Mouse (Mus musculus) forebrain, embryonic 14.5 days (tissue): Measurements from ENCODE around the gene Sept11. TPM values are rescaled to one million over a fixed set of nuclear protein-coding genes. Genes with fewer than 3 reads are reported as not detected.

Experiments used
- ATAC-seq: fragments of 200-750 bp; cut with Nextera tagmentation; 2 replicates; pipeline ENCODE4 v1.8.0; 2017; ENCODE audit warnings: mild to moderate bottlenecking, moderate library complexity
- DNase-seq: peaks from one replicate; pipeline ENCODE4 v3.0.0-alpha.2; 2015; ENCODE audit warnings: low spot score
- H3K27ac ChIP-seq: fragments of 300-500 bp; sonication (generic); 2 replicates; pipeline ENCODE4 v1.5.1; 2014; ENCODE audit warnings: low read depth, mild to moderate bottlenecking, control low read depth, low read length, moderate library complexity
- H3K27me3 ChIP-seq: fragments of 300-500 bp; sonication (generic); replicated peaks from 2 replicates; pipeline ENCODE4 v1.6.1; 2014; ENCODE audit warnings: low read length, control low read depth, mixed read lengths; ENCODE audit not compliant: control insufficient read depth, insufficient read depth
- H3K36me3 ChIP-seq: fragments of 300-500 bp; sonication (generic); 2 replicates; pipeline ENCODE4 v1.6.1; 2014; ENCODE audit warnings: low read length, control low read depth; ENCODE audit not compliant: control insufficient read depth, insufficient read depth
- H3K4me1 ChIP-seq: fragments of 300-500 bp; sonication (generic); 2 replicates; pipeline ENCODE4 v1.6.1; 2014; ENCODE audit warnings: antibody characterized with exemption, low read length, control low read depth; ENCODE audit not compliant: control insufficient read depth, insufficient read depth
- H3K4me2 ChIP-seq: fragments of 300-500 bp; sonication (generic); 2 replicates; pipeline ENCODE4 v1.6.1; 2014; ENCODE audit warnings: mild to moderate bottlenecking, control low read depth, low read length
- H3K4me3 ChIP-seq: fragments of 300-500 bp; sonication (generic); 2 replicates; pipeline ENCODE4 v1.5.1; 2014; ENCODE audit warnings: low read depth, low read length, control low read depth
- H3K9ac ChIP-seq: fragments of 300-500 bp; sonication (generic); 2 replicates; pipeline ENCODE4 v1.6.1; 2014; ENCODE audit warnings: mild to moderate bottlenecking, low read length, control low read depth, moderate library complexity
- H3K9me3 ChIP-seq: fragments of 300-500 bp; sonication (generic); replicated peaks from 2 replicates; pipeline ENCODE4 v1.6.1; 2016; ENCODE audit warnings: low read length, control low read depth, mixed read lengths; ENCODE audit not compliant: control insufficient read depth
- WGBS: fragments of 180-500 bp; shearing (Covaris S2); extraction: QIAGEN DNeasy Blood & Tissue Kit; methylation state at CpG from one replicate; pipeline ENCODE4 v1.1.7; 2014; 5-methylcytosine and 5-hydroxymethylcytosine counted together
- polyA plus RNA-seq: library from polyadenylated mRNA; unstranded; fragments of >200 nt; fragmentation: Nextera tagmentation; extraction: Ambion mirVana; gene quantifications from 2 replicates; pipeline ENCODE4 v1.2.1, GENCODE M21; 2014

Gene Sept11
- polyA plus RNA-seq, 1 experiment from 2014 or later = 149 TPM

- no peak for DNase-seq
- Histone ChIP-seq H3K4me2 (no peak overlapping the region), H3K4me3 (no peak overlapping the region), H3K9me3 (no peaks in the 10 kb centered on the region), H3K9ac (no peak overlapping the region), H3K27me3 (no peaks in the 10 kb centered on the region), H3K4me1 (no peaks in the 10 kb centered on the region), H3K36me3 (peaks cover 79% of the 10 kb centered on the region), H3K27ac (no peak overlapping the region)
- 89% methylated on average over 11 of the region's 11 CpGs for WGBS
- ATAC-seq = no peak
Measured at GRCm38 (mm10) chr5:93167919-93168516, 74.8 kb downstream of the Sept11 start.

DNA sequence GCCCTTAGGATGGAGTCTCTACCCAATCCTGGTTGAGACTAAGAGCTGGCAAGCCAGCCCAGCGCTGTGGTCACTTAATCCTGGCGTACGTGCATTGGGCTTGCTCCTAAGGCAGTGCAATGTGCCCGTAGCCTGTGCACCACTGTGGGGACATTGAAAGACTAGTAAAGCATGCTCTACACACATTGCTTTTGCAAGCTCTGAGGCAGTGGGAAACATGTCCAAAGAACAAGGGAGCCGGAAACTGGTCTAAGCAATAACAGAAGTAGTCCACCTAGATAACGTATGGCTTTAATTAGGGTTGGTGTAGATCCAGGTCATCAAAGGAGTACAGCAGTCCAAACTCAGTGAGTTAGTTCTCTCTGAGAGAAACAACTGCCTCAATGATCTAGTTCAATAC lies 75.4 kb downstream of the Sept11 start:
- Histone ChIP-seq H3K9ac (no peak overlapping the region), H3K4me2 (no peak overlapping the region), H3K4me3 (no peak overlapping the region), H3K9me3 (no peaks in the 10 kb centered on the region), H3K4me1 (no peaks in the 10 kb centered on the region), H3K36me3 (peaks cover 77% of the 10 kb centered on the region), H3K27me3 (no peaks in the 10 kb centered on the region), H3K27ac (no peak overlapping the region)
- WGBS = 84% methylated on average over 6 of the region's 6 CpGs
- ATAC-seq = no peak
- no peak for DNase-seq

DNA sequence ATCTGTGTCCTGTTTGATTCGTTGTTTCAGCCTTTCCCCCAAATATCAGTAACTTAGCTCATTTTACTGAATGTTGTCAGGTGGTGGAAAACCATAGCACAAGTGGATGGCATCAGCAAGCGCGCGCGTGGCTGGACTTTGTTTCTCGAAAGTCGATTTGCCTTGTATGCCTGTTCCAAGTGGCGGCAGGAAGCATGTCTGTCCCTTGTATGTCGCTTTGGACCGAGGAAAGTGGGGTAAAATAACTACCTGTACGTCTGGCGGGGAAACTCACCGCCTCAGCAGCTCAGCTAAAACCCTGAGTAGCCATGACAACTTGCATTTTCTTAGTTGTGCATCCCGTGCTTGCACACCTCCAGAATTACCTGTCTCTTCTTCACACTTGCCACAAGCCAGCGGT lies 78.2 kb downstream of the Sept11 start:
- Histone ChIP-seq H3K36me3 (peaks cover 67% of the 10 kb centered on the region), H3K27me3 (no peaks in the 10 kb centered on the region), H3K4me2 (no peak overlapping the region), H3K4me1 (no peaks in the 10 kb centered on the region), H3K27ac (no peak overlapping the region), H3K9ac (no peak overlapping the region), H3K4me3 (no peak overlapping the region), H3K9me3 (no peaks in the 10 kb centered on the region)
- no peak for ATAC-seq
- WGBS = 97% methylated on average over 15 of the region's 15 CpGs
- no peak for DNase-seq

- 74% methylated on average over 6 of the region's 6 CpGs for WGBS
- Histone ChIP-seq H3K4me3 (no peak overlapping the region), H3K27me3 (no peaks in the 10 kb centered on the region), H3K4me1 (no peaks in the 10 kb centered on the region), H3K9ac (no peak overlapping the region), H3K9me3 (no peaks in the 10 kb centered on the region), H3K27ac (no peak overlapping the region; the same call in 1 of the 2 replicates), H3K4me2 (no peak overlapping the region), H3K36me3 (peaks cover 60% of the 10 kb centered on the region)
- ATAC-seq (no peak), DNase-seq (no peak)
Measured at GRCm38 (mm10) chr5:93172536-93172935, 79.3 kb downstream of the Sept11 start.

DNA sequence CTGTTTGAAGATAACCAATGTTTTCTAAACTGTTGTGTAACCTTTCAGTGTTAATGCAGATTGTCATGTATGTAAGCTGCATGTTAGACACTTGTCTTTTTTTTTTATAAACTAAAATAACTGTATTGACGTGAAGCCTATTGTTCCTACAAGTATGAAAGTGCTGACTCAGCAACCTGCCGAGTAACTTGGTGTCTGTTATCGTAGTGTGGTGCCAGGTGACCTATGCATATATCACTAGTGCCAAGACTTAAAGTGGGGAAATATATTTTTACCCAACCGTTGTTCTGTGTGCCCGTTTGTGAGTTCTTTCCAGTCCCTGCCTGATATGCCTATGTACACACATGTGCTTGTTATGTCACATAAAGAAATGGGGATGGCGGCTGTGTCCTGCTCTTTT lies 81.4 kb downstream of the Sept11 start:
- H3K4me3 ChIP-seq = no peak overlapping the region
- H3K4me1 ChIP-seq = no peaks in the 10 kb centered on the region
- H3K9ac ChIP-seq = no peak overlapping the region
- no peak overlapping the region for H3K27ac ChIP-seq
- H3K36me3 ChIP-seq = peaks cover 61% of the 10 kb centered on the region
- H3K9me3 ChIP-seq = no peaks in the 10 kb centered on the region
- DNase-seq (no peak), ATAC-seq (no peak)
- H3K4me2 ChIP-seq = no peak overlapping the region
- H3K27me3 ChIP-seq = no peaks in the 10 kb centered on the region
- WGBS = 88% methylated on average over 6 of the region's 6 CpGs

DNA sequence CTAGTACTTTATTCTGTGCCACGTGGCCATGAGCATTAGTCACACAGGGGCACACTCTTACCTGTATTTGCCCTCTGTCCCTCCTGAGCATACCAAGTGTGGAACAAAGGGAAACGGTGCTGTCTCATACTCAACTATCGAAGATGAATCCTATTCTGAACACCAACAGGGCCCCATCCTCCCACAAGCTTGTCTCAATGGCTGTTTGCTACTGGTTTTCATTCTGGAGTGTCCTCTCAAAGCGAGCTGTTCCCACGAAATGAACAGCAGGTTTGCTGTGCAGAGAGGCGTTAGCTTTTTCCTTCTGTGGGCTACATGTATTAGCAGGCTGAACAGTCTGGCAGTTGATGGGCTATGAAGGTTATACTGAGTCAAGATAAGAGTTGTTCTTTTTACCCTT lies 85.4 kb downstream of the Sept11 start:
- Histone ChIP-seq H3K36me3 (peaks cover 63% of the 10 kb centered on the region), H3K9ac (no peak overlapping the region)

GRCm38 (mm10) chr5:93180252-93180651 lies 87.0 kb downstream of the Sept11 start:
- Histone ChIP-seq H3K4me3 (no peak overlapping the region), H3K27ac (no peak overlapping the region), H3K4me1 (no peaks in the 10 kb centered on the region), H3K36me3 (peaks cover 66% of the 10 kb centered on the region), H3K27me3 (no peaks in the 10 kb centered on the region), H3K9ac (no peak overlapping the region), H3K9me3 (no peaks in the 10 kb centered on the region), H3K4me2 (no peak overlapping the region)
- 81% methylated on average over 2 of the region's 2 CpGs for WGBS
- ATAC-seq = 0 out of 2 replicates have a peak, but pooled peaks have one; percentile 22
- peak; percentile 34 for DNase-seq

More for the DNA sequence above, 85.4 kb downstream of the Sept11 start:
- Histone ChIP-seq H3K4me2 (no peak overlapping the region), H3K9me3 (no peaks in the 10 kb centered on the region), H3K4me3 (no peak overlapping the region), H3K27ac (no peak overlapping the region), H3K4me1 (no peaks in the 10 kb centered on the region), H3K27me3 (no peaks in the 10 kb centered on the region)
- DNase-seq (no peak), ATAC-seq (no peak)
- 85% methylated on average over 6 of the region's 6 CpGs for WGBS

- no peaks in the 10 kb centered on the region for H3K9me3 ChIP-seq
- H3K4me1 ChIP-seq = no peaks in the 10 kb centered on the region
- ATAC-seq (no peak), DNase-seq (no peak)
- H3K4me2 ChIP-seq = no peak overlapping the region
- H3K4me3 ChIP-seq = no peak overlapping the region
- no peak overlapping the region for H3K9ac ChIP-seq
- 84% methylated on average over 6 of the region's 6 CpGs for WGBS
- H3K27ac ChIP-seq = no peak overlapping the region
- peaks cover 72% of the 10 kb centered on the region for H3K36me3 ChIP-seq
- no peaks in the 10 kb centered on the region for H3K27me3 ChIP-seq
Measured at GRCm38 (mm10) chr5:93183311-93183710, 90.1 kb downstream of the Sept11 start.

- H3K27me3 ChIP-seq = no peaks in the 10 kb centered on the region
- no peak for DNase-seq
- H3K36me3 ChIP-seq = peaks cover 71% of the 10 kb centered on the region
- H3K9me3 ChIP-seq = no peaks in the 10 kb centered on the region
- no peak overlapping the region for H3K9ac ChIP-seq
- no peak overlapping the region for H3K4me2 ChIP-seq
- WGBS = 93% methylated on average over 6 of the region's 6 CpGs
- no peak for ATAC-seq
- no peaks in the 10 kb centered on the region for H3K4me1 ChIP-seq
- no peak overlapping the region for H3K4me3 ChIP-seq
- H3K27ac ChIP-seq = no peak overlapping the region
Measured at GRCm38 (mm10) chr5:93184548-93184947, 91.3 kb downstream of the Sept11 start.
